Mouse (Mus musculus): ENCODE results near the gene Cabcoco1.

Gene Cabcoco1

DNA sequence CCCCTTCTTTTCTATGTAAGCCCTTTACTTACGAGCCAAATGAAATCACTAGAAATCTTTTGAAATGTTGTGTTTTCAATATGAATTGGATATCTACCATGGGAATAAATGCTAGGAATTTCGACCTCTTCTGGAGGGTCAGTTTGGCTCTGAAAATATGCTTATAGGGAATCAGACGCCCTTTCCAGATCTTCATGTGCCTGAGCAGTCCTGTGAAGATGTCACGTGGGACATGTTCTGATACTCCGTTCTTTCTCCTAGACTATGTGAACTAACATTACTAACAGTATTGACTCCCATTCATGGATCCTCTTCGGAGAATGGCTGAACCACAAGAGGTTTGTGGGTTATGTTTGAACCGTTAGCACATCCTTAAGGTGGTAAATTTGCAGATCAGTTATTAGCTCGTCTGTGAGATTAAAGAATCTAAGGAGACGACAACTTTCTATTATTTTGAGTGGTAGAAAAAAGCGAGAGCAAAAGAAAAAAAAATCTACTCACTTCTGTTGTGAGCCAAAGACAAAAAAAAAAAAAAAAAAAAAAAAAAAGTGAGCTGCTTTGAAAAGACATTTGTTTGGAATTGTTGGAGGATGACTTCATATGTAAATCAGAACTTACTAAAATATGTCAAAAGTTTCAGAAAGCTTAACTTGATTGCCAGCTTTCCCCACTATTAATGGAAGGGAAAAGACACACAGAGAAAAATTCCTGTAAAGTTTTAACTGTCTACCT is 99.6 kb downstream of the Cabcoco1 start:
- in situ Hi-C loops (cut with MboI, MseI): loop anchor here (10.0 to 25.0 kb wide), 2 partner anchors 167 to 920 kb away; partner anchors contain the start of genes Arid5b and Cdk1

- in situ Hi-C loops (cut with MboI, MseI): loop anchor here (10.0 to 25.0 kb wide), 2 partner anchors 166 to 922 kb away; partner anchors contain the start of genes Arid5b and Cdk1
These were observed 101.2 kb downstream of the Cabcoco1 start for GRCm38 (mm10) chr10:68440515-68440914.

- in situ Hi-C loops (cut with MboI, MseI): loop anchor here (25.0 kb wide), 1 partner anchor 927 kb away; the partner anchor contains the start of gene Cdk1
These were observed 105.9 kb downstream of the Cabcoco1 start for GRCm38 (mm10) chr10:68435754-68436153.

GRCm38 (mm10) chr10:68435001-68435560 is 106.6 kb downstream of the Cabcoco1 start:
- in situ Hi-C loops (cut with MboI, MseI): loop anchor here (25.0 kb wide), 1 partner anchor 927 kb away; the partner anchor contains the start of gene Cdk1

DNA sequence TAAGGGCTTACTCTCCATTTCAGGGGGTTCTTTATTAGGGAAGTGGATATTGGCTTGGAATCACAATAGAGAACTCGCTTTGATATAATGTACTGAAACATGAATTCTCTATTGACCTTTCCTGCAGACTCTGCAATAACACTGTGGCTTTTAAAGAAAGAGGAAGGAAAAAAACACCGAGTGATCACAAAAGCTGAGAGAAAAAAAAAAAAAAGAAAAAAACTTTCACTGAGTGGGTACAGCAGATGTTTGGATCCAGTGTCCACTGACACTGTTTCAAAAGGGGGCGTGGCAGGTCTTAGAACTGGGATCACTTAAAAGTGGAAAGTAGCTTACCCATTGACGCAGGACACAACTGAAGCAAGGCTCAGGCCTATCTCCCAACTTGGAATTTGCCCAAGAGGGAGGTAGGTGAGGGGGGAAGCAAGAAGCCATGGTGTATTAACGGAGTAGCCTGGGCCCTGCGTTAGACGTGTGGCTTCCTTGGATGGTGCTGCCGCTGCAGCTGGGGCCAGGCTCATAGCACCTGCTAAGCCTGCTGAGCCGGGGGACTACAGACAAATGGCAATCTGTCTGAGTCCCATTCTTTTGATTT is 107.6 kb downstream of the Cabcoco1 start:
- in situ Hi-C loops (cut with MboI, MseI): loop anchor here (25.0 kb wide), 1 partner anchor 928 kb away; the partner anchor contains the start of gene Cdk1

DNA sequence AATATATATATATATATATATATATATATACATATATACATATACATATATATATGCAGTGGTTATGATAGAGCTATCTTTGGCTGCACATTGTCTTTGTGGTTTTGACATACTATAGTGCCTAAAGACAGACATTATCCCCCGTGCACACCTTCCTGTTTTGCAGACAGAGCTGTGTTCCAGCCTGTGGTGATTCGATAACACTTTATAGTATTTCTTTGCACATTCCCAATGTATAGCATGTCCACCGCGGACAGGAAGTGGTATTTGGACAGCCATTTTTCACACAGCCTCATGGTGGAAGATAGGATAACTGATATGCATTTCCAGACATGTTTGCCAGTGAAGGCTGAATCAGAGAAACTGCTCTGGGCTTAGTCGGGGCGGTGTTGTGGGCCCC is 110.3 kb downstream of the Cabcoco1 start:
- in situ Hi-C loops (cut with MboI, MseI): loop anchor here (25.0 kb wide), 1 partner anchor 931 kb away; the partner anchor contains the start of gene Cdk1

- in situ Hi-C loops (cut with MboI, MseI): loop anchor here (25.0 kb wide), 1 partner anchor 931 kb away; the partner anchor contains the start of gene Cdk1
These were observed 110.8 kb downstream of the Cabcoco1 start for GRCm38 (mm10) chr10:68430929-68431328.

- in situ Hi-C loops (cut with MboI, MseI): no loop called here
These were observed 121.2 kb downstream of the Cabcoco1 start for GRCm38 (mm10) chr10:68420393-68420920.

DNA sequence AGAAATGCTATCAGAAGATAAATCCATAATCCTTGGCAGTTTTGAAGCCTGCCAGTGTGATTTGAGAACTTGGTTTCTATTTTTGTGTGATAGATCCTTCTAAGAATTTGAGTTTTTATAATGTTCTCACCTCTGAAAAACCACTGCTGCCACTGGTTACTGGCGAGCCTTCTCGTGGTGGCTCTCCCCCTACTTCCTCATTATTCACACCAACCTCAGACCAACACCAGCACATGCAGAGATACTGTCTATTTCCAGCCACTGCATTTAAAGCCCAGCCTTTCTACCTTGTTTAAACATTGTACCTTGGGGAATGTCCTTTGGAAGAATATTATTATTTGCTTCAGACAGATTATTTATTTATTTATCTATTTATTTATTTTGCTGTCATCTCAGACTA is 121.8 kb downstream of the Cabcoco1 start:
- in situ Hi-C loops (cut with MboI, MseI): no loop called here

DNA sequence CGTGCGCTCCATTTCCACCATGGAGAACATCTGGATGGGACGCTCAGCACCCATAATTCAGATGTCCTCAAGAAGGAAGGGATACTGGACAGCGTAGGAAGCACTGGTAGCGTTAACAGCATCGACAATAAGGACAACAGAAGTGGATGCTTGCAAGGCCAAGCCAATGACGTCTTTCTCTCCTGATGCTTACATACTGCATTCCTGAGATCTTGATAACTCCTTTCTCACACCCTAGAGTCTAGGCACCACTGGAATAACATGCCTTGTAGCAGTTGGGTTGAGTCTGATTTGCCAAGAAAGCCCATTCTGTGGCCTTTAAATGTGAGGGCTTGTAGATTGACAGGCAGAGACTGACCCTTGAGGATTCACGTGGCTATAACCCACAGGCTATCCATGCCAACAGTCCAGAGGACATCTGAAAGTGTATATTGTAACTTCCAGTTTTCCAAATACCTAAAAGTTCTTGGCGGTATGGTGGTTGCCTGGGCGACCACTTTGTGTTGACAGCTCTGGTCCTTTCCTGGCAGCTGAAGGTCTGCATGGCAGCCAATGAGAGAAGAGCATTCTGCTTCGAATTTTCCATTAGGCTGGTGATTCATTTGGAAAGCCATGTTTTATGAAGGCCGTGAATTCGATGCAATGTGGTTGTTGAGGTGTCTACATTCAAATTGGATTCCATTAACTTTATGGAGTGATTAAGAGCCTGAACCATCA is 124.5 kb downstream of the Cabcoco1 start:
- in situ Hi-C loops (cut with MboI, MseI): no loop called here

GRCm38 (mm10) chr10:68405936-68406335 is 135.8 kb downstream of the Cabcoco1 start:
- in situ Hi-C loops (cut with MboI, MseI): no loop called here

GRCm38 (mm10) chr10:68396786-68397185 is 144.9 kb downstream of the Cabcoco1 start:
- in situ Hi-C loops (cut with MboI, MseI): no loop called here

DNA sequence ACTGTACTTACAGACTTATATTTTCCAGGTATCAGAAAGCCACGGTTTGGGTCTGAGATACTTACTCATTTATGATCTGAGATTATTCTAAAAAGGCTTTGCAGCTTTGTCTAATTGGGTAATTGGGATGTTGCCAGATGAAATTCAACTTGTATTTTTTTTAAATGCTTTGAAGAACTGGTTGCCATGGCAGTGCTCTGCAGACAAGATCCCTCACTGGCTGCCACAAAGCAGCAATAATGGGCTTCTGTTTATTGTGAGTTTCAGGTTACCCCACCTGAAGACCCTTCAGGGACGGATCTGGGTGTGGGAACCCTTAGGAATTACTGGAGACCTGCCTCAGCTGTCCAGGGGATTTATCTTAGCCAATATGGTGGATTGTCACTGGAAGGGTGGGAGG is 145.6 kb downstream of the Cabcoco1 start:
- in situ Hi-C loops (cut with MboI, MseI): no loop called here

- in situ Hi-C loops (cut with MboI, MseI): no loop called here
These were observed 150.1 kb downstream of the Cabcoco1 start for GRCm38 (mm10) chr10:68391640-68392039.

DNA sequence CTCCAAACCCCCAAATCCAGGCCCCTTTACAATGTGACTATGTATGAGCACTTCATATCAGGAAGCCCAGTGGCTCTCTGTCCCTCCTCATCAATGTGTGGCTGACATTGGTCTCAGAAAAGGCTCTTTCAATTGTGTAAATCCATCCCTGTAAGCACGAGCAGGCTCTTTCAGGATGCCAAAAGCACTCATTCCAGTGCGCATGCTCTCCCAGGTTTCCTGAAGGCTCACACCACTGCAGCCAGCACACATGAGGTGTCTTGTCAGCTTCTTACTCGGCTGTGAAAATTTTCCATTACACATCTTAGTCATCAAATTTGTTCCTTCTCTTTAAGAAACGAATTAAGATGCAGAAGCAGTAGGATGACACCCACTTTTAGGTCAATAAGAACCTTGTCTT is 152.9 kb downstream of the Cabcoco1 start:
- in situ Hi-C loops (cut with MboI, MseI): no loop called here

DNA sequence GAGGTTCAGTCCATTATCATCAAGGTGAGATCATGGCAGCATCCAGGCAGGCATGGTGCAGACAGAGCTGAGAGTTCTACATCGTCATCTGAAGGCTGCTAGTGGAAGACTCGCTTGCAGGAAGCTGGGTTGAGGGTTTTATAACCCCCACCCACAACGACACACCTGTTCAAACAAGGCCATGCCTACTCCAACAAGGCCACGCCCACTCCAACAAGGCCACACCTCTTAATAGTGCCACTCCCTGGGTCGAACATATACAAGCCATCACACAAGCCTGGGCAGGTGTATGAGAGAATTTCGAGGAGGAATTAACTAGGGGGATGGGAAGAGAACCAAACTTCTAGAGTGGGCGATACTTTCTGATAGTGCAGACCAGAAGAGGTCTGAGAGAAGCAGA is 153.6 kb downstream of the Cabcoco1 start:
- in situ Hi-C loops (cut with MboI, MseI): no loop called here
